Mouse (Mus musculus) forebrain, embryonic 12.5 days (tissue): ENCODE measurements at regions not wholly inside any gene's neighbourhood (a gene's known extent, or its start where the extent isn't known, plus 50 kb on each side); places are given as distances from the start of the nearest gene placed in this dataset.

Experiments
- ATAC-seq: fragments of 200-750 bp; cut with Nextera tagmentation; 2 replicates; pipeline ENCODE4 v1.8.0; 2017; ENCODE audit warnings: moderate TSS enrichment; ENCODE audit not compliant: low FRiP score
- H3K27ac ChIP-seq: fragments of 300-500 bp; sonication (generic); 2 replicates; pipeline ENCODE4 v1.5.1; 2016; ENCODE audit warnings: mild to moderate bottlenecking
- H3K27me3 ChIP-seq: fragments of 300-500 bp; sonication (generic); 2 replicates; pipeline ENCODE4 v1.6.1; 2016; ENCODE audit warnings: mild to moderate bottlenecking
- H3K36me3 ChIP-seq: fragments of 300-500 bp; sonication (generic); replicated peaks from 2 replicates; pipeline ENCODE4 v1.6.1; 2016; ENCODE audit warnings: mild to moderate bottlenecking
- H3K4me1 ChIP-seq: fragments of 300-500 bp; sonication (generic); 2 replicates; pipeline ENCODE4 v1.6.1; 2016
- H3K4me2 ChIP-seq: fragments of 300-500 bp; sonication (generic); 2 replicates; pipeline ENCODE4 v1.6.1; 2016; ENCODE audit warnings: mild to moderate bottlenecking, moderate library complexity
- H3K4me3 ChIP-seq: fragments of 300-500 bp; sonication (generic); replicated peaks from 2 replicates; pipeline ENCODE4 v1.5.1; 2016; ENCODE audit warnings: mild to moderate bottlenecking
- H3K9ac ChIP-seq: fragments of 300-500 bp; sonication (generic); 2 replicates; pipeline ENCODE4 v1.6.1; 2016; ENCODE audit warnings: mild to moderate bottlenecking
- H3K9me3 ChIP-seq: fragments of 300-500 bp; sonication (generic); 2 replicates; pipeline ENCODE4 v1.6.1; 2016
- WGBS: fragments of 180-500 bp; shearing (Covaris S2); methylation state at CpG from one replicate; pipeline ENCODE4 v1.1.7; 2016; 5-methylcytosine and 5-hydroxymethylcytosine counted together

GRCm38 (mm10) chr12:93122216-93122615 lies 1273.3 kb upstream of the Sel1l start:
- Histone ChIP-seq H3K4me2 (no peak overlapping the region), H3K36me3 (no peaks in the 10 kb centered on the region), H3K4me1 (no peaks in the 10 kb centered on the region), H3K9ac (no peak overlapping the region), H3K27me3 (no peaks in the 10 kb centered on the region), H3K9me3 (no peaks in the 10 kb centered on the region), H3K27ac (no peak overlapping the region), H3K4me3 (no peak overlapping the region)
- no peak for ATAC-seq
- 95% methylated on average over 2 of the region's 2 CpGs for whole genome bisulfite sequencing

DNA sequence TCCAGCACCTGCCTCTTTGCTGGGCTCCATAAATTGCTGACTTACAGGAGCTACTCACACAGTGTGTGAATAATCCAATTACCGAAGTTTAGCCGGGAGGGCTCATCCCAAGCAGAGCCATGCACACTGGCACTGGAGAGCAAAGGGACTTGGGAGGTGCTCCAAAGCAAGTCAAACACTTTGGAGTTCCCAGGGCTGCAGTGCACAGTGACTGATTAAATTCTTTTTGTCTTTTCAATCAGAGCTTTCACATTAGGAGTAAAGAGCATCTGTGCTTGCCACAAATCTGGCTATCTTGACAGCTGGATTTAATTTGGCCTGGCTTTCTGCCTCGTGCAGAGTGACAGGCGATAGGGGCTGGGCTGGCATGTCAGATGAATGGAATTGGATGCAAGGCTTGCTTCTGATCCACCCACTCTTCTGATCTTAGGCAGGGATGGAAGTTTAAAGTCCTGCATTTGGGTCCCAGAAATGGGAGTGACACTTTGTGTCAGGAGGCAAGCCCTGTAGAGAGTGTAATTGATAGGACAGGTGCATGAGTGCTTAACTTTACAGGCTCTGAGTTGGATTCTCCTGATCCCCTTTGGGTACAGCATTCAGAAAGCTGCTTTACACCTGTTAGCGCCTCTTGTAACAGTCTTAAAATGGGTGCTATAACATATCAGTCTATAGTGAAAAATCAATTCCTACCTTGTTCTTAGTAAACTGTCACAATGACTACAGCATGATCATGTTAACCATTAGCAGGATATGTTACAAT lies 1239.3 kb upstream of the Sel1l start:
- Histone ChIP-seq H3K4me1 (peaks cover 8% of the 10 kb centered on the region; the same call in 1 of the 2 replicates), H3K9me3 (no peaks in the 10 kb centered on the region), H3K9ac (no peak overlapping the region), H3K4me3 (no peak overlapping the region), H3K27me3 (no peaks in the 10 kb centered on the region), H3K27ac (no peak overlapping the region), H3K4me2 (no peak overlapping the region), H3K36me3 (no peaks in the 10 kb centered on the region)
- ATAC-seq = peak; percentile 61; the same call in 1 of the 2 replicates
- WGBS = 43% methylated on average over 5 of the region's 5 CpGs

- WGBS = 96% methylated on average over 1 of the region's 1 CpGs
Observed at GRCm38 (mm10) chr12:93063864-93064263, 1214.9 kb upstream of the Sel1l start.

DNA sequence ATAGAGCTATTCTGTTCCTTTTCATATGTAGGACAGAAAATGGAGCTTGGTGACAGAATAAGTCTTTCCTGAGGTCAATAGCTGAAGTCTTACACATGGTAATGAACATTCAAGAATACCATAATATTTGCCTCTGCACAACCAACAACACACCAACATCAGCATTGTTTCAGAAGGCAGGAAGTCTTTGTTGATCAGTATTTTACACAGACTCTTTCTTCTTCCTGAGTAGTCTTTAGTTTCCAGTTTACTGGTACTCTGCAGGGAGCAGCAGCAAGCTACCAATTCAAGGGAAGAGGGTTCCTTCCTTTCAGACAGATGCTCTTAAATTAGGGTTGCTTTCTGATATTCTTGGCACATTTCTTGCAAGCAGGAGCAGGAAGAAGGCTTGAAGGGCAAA lies 1170.7 kb upstream of the Sel1l start:
- Histone ChIP-seq H3K9me3 (no peaks in the 10 kb centered on the region), H3K36me3 (no peaks in the 10 kb centered on the region), H3K4me2 (no peak overlapping the region), H3K4me3 (no peak overlapping the region), H3K4me1 (no peaks in the 10 kb centered on the region), H3K27me3 (no peaks in the 10 kb centered on the region), H3K27ac (no peak overlapping the region), H3K9ac (no peak overlapping the region)
- no peak for ATAC-seq

More at GRCm38 (mm10) chr12:93063864-93064263, 1214.9 kb upstream of the Sel1l start:
- no peaks in the 10 kb centered on the region for H3K9me3 ChIP-seq
- no peak overlapping the region for H3K9ac ChIP-seq
- H3K4me1 ChIP-seq = no peaks in the 10 kb centered on the region
- H3K4me3 ChIP-seq = no peak overlapping the region
- no peak for ATAC-seq
- H3K27ac ChIP-seq = no peak overlapping the region
- no peaks in the 10 kb centered on the region for H3K27me3 ChIP-seq
- no peak overlapping the region for H3K4me2 ChIP-seq
- no peaks in the 10 kb centered on the region for H3K36me3 ChIP-seq

DNA sequence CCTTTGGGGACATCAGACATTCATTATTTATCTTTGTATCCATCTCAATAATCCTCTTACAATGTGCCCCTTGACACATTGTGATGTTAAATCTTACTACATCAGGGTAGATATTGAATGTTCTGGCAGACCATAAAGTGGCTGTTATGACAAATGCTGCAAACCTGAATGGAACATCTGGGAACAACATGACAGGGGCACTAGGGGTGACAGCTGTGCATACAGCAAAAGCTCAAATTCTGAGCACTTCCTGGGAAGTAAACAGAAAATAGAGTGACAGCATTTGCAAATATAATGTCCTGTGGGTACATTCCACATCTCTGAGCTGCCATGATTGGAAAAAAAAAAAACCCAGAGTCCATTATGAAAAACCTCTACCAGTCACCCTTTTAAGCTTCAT lies 1162.6 kb upstream of the Sel1l start:
- no peak overlapping the region for H3K27ac ChIP-seq
- H3K9ac ChIP-seq = no peak overlapping the region
- no peaks in the 10 kb centered on the region for H3K9me3 ChIP-seq
- ATAC-seq = no peak
- H3K4me3 ChIP-seq = no peak overlapping the region
- H3K4me1 ChIP-seq = no peaks in the 10 kb centered on the region
- no peaks in the 10 kb centered on the region for H3K36me3 ChIP-seq
- H3K4me2 ChIP-seq = no peak overlapping the region
- H3K27me3 ChIP-seq = no peaks in the 10 kb centered on the region

GRCm38 (mm10) chr12:93006844-93007365 lies 1157.9 kb upstream of the Sel1l start:
- no peak overlapping the region for H3K27ac ChIP-seq
- no peaks in the 10 kb centered on the region for H3K36me3 ChIP-seq
- no peaks in the 10 kb centered on the region for H3K4me1 ChIP-seq
- no peak for ATAC-seq
- H3K4me2 ChIP-seq = no peak overlapping the region
- 56% methylated on average over 2 of the region's 2 CpGs for WGBS
- H3K4me3 ChIP-seq = no peak overlapping the region
- H3K9ac ChIP-seq = no peak overlapping the region
- no peaks in the 10 kb centered on the region for H3K9me3 ChIP-seq
- H3K27me3 ChIP-seq = no peaks in the 10 kb centered on the region

- Histone ChIP-seq H3K27ac (no peak overlapping the region), H3K27me3 (no peaks in the 10 kb centered on the region), H3K36me3 (no peaks in the 10 kb centered on the region), H3K4me1 (no peaks in the 10 kb centered on the region), H3K4me2 (no peak overlapping the region), H3K4me3 (no peak overlapping the region), H3K9ac (no peak overlapping the region), H3K9me3 (no peaks in the 10 kb centered on the region)
- WGBS = 84% methylated on average over 4 of the region's 4 CpGs
- no peak for ATAC-seq
Observed at GRCm38 (mm10) chr12:93003125-93003524, 1154.2 kb upstream of the Sel1l start.

DNA sequence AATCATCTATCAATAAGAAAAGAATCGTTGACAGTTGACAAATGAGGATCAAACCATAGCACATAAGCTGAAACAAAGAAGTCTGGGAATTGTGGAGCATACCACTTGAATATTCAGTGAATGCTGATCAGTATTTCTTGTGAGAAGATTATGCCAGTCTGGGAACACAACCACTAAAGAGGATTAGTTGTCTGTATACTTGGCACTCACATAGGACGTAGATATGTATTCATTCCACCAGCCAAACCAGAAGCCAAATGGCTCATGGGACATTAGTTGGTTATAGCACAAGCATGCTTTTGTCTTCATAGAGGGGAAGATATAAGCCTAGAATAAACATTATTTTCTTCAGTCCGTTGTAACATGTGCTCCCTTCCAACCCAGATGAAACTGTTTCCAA lies 1126.7 kb upstream of the Sel1l start:
- no peaks in the 10 kb centered on the region for H3K27me3 ChIP-seq
- ATAC-seq = no peak
- no peak overlapping the region for H3K27ac ChIP-seq
- H3K4me1 ChIP-seq = no peaks in the 10 kb centered on the region
- H3K4me2 ChIP-seq = no peak overlapping the region
- no peak overlapping the region for H3K9ac ChIP-seq
- no peaks in the 10 kb centered on the region for H3K36me3 ChIP-seq
- H3K4me3 ChIP-seq = no peak overlapping the region
- no peaks in the 10 kb centered on the region for H3K9me3 ChIP-seq
- WGBS = 73% methylated on average over 3 of the region's 3 CpGs

DNA sequence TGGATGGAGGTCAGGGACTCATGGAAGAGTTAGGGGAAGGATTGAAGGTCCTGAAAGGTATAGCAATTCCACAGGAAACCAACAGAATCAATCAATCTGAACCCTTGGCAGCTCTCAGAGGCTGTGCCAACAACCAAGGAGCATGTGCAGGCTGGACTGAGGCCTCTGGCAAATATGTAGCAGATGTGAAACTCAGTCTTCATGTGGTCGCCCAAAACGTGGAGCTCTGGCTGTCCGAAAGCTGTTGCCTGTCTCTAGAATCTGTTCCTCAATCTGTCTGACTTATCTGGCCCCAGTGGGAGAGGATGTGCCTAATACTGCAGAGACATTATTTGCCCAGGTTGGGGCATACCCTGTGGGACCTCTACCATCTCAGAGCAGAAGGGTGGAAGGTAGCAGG lies 1095.4 kb upstream of the Sel1l start:
- H3K4me3 ChIP-seq = no peak overlapping the region
- H3K9ac ChIP-seq = no peak overlapping the region
- 93% methylated on average over 3 of the region's 3 CpGs for WGBS

DNA sequence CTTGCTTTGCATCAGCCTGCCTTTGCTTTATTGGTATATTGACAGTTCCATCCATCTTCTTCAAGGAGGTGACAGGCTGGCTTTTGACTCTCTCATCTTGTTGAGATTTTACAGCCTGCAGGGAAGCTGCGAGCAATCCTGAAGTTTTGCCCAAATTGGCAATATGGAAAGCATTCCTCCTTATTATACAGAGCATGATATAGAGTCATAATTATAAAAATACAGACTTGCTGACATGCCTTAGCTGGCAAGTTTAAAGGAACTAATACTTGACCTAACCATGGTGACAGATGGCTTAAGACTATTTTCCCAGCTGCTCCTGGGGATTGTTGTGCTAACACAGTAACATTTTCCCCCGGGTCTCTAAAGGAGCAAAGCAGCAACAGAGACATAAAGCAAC lies 1078.6 kb upstream of the Sel1l start:
- Histone ChIP-seq H3K36me3 (no peaks in the 10 kb centered on the region), H3K4me2 (no peak overlapping the region), H3K9ac (no peak overlapping the region), H3K9me3 (no peaks in the 10 kb centered on the region), H3K27me3 (no peaks in the 10 kb centered on the region), H3K4me3 (no peak overlapping the region), H3K27ac (no peak overlapping the region), H3K4me1 (no peaks in the 10 kb centered on the region)
- WGBS = 80% methylated on average over 2 of the region's 2 CpGs
- ATAC-seq = no peak

More for the DNA sequence above, 1095.4 kb upstream of the Sel1l start:
- Histone ChIP-seq H3K4me2 (no peak overlapping the region), H3K9me3 (no peaks in the 10 kb centered on the region), H3K36me3 (no peaks in the 10 kb centered on the region), H3K4me1 (no peaks in the 10 kb centered on the region), H3K27me3 (no peaks in the 10 kb centered on the region), H3K27ac (no peak overlapping the region)
- ATAC-seq = no peak

DNA sequence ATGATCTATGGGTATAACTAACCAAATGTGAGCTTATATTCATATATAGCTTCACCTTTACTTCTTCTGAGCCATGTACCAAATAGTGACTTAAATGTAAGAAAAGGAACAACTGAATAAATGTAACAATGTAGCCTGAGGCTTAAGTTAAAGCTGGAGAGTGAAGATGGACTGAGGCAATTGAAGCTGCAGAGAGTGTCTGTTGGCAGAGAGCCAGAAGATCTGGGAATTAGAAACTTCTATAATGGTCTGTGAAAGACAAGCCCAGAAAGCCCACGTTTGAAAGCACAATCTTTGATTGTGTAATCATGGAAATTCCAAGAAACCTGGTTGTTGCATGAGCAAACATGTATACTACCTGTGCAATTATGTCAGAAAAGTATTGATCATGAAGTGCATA lies 1078.0 kb upstream of the Sel1l start:
- Histone ChIP-seq H3K27ac (no peak overlapping the region), H3K4me3 (no peak overlapping the region), H3K36me3 (no peaks in the 10 kb centered on the region), H3K27me3 (no peaks in the 10 kb centered on the region), H3K4me2 (no peak overlapping the region), H3K9ac (no peak overlapping the region), H3K4me1 (no peaks in the 10 kb centered on the region), H3K9me3 (no peaks in the 10 kb centered on the region)
- ATAC-seq = no peak
- 24% methylated on average over 1 of the region's 1 CpGs for WGBS

- no peak overlapping the region for H3K9ac ChIP-seq
- no peak overlapping the region for H3K4me3 ChIP-seq
- H3K4me2 ChIP-seq = no peak overlapping the region
- H3K27ac ChIP-seq = no peak overlapping the region
- no peak for ATAC-seq
- no peaks in the 10 kb centered on the region for H3K27me3 ChIP-seq
- no peaks in the 10 kb centered on the region for H3K4me1 ChIP-seq
- no peaks in the 10 kb centered on the region for H3K36me3 ChIP-seq
- no peaks in the 10 kb centered on the region for H3K9me3 ChIP-seq
- WGBS = 92% methylated on average over 3 of the region's 3 CpGs
Observed at GRCm38 (mm10) chr12:92919920-92920319, 1071.0 kb upstream of the Sel1l start.

DNA sequence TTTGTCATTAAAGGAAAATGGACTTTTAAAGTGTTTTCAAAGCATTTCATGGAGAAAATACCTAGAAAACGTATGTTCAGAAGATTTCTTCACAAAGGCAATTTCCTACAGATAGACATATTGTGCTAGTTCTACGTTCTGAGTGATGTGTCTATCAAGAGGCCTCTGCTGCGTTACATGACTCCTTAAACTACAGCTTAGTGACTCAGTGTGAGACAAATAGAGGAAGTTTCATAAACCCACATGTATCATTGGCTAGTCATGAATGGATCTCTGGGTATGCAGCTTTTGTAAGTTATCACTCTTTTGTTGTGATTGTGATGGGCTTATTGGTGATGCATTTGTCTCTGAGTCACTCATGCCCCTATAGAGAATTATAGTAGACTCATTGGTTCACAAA lies 1067.3 kb upstream of the Sel1l start:
- Histone ChIP-seq H3K9me3 (no peaks in the 10 kb centered on the region), H3K4me2 (no peak overlapping the region), H3K9ac (no peak overlapping the region), H3K4me3 (no peak overlapping the region), H3K27ac (no peak overlapping the region), H3K36me3 (no peaks in the 10 kb centered on the region), H3K27me3 (no peaks in the 10 kb centered on the region), H3K4me1 (no peaks in the 10 kb centered on the region)
- WGBS = 79% methylated on average over 3 of the region's 3 CpGs
- ATAC-seq = no peak
